Mouse (Mus musculus) CD4-positive, CD25-positive, alpha-beta regulatory T cell (primary cell): ENCODE data around the gene Rbm3. TPM values are rescaled to one million over a fixed set of nuclear protein-coding genes. Genes with fewer than 3 reads are reported as not detected.

ENCODE experiments used
- polyA plus RNA-seq: library from polyadenylated mRNA; unstranded; fragments of 100-300 nt; shearing (Covaris generic); gene quantifications from one replicate; pipeline ENCODE4 v1.2.1, GENCODE M21; 2017

Rbm3 gene
- polyA plus RNA-seq: 638 TPM

DNA sequence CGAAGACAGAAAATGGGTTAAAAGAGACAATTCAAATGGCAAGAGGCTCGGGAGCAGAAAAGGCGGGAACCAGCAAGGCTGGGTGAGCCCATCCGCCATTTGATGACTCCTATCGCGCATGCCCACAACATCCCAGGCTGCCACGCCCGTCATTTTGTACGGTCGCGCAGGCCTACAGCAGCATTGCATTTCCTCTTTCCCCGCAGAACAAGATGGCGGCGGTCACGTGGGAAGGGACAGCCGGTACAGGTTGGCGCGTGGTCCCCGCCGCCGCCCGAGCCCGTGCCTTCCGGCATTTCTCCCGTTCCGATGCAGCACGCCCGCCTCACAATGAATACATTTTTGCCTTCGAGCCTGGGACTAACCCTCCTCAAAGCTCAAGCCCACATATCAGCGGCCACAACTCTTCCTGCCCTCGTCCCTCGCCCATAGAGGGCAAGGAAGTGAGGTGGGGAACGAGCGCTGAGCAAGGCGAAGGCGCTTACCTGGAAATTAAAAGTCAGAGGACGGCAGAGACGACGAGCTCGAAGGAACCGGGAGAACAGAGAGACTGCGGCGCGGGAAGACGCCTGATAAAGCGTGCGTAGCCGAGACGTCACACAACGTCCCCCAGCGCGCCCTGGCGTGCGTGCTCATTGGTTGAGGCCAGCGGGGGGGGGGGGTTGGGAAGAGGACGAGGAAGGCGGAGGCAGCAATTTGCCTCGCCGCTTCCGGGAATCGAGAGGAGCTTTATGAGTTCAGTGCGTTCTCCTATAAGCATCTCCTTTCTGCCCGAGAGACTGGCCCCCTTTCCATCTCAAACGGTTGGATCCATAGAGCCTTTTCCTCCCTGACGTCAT is at the start of gene Rbm3:
Gene Rbm3, minus strand, starts transcription at position 728 of the 839 bp plus-strand sequence.

GRCm38 (mm10) chrX:8193419-8193723 is 47.7 kb upstream of the Rbm3 start, which contains the start of gene Ebp:
TSS of gene Ebp (minus strand) at chrX:8193512.

GRCm38 (mm10) chrX:8175504-8176385 is 30.1 kb upstream of the Rbm3 start, which contains the start of gene Tbc1d25:
TSS of gene Tbc1d25 (minus strand) at chrX:8176181.

DNA sequence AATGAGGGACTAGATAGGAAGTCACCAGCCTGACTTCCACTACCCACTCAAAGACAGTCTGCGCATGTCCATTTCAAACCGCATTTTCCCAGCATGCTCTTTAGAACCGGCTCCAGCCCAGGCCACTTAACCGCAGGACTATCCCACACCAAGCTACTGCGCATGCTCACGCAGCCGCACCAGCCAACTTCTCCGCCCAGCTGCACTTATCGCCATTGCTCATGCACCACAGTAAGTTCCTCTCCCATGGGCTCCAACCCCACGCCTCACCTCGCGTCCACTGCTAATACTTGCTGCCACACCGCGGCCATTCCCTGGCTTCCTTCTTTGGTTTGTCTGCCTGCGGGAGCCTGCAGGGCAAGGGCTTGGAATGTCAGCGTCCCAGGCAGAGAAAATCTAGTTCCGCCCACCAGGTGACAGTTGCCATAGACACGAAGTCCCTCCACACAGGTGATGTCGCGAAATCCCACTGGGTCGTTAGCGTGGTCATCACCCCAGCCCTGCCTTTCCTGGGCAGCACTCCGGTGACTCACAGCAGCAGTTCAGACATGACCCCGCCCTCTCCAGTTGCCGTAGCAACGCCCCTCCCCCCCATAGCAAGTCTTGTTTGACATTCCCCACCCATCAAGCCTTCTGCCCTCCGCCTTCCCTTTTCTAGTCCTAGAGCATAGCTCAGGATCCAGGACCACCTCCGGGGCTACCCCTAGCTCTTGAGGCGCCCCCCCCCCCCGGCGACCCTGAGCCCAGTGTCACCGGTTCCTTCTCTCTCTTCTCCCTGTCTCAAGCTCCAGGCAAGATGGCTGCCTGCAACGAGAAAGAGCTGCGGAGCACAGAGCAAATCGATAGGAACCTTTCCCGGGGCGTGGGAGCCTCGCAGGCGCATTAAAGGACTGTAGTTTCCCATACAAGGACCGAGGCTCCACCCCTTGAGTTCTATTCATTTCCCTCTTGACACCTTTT is 13.4 kb downstream of the Rbm3 start, which contains the start of gene Wdr13:
Gene Wdr13, minus strand, starts transcription at position 876 of the 960 bp plus-strand sequence.

GRCm38 (mm10) chrX:8090346-8090953 is 55.2 kb downstream of the Rbm3 start, which contains the start of gene Was:
TSS of gene Was (minus strand) at chrX:8090498.

Other genes with a start within 250 kb of the Rbm3 start
- gene Pqbp1, start 246.6 kb downstream of the Rbm3 start, polyA plus RNA-seq: 136 TPM
- 122 TPM for gene Timm17b, start 246.5 kb downstream of the Rbm3 start, polyA plus RNA-seq
- gene Gm10491, start 238.0 kb downstream of the Rbm3 start, polyA plus RNA-seq: not detected
- gene Gm10490, start 236.3 kb downstream of the Rbm3 start, polyA plus RNA-seq: not detected
- not detected for gene Pcsk1n, start 226.1 kb downstream of the Rbm3 start, polyA plus RNA-seq
- not detected for gene Eras, start 217.3 kb downstream of the Rbm3 start, polyA plus RNA-seq
- gene Hdac6, start 198.0 kb downstream of the Rbm3 start, polyA plus RNA-seq: 15.6 TPM
- gene Gata1, start 167.8 kb downstream of the Rbm3 start, polyA plus RNA-seq: 58.7 TPM
- gene Glod5, start 127.4 kb downstream of the Rbm3 start, polyA plus RNA-seq: not detected
- 28.1 TPM for gene Suv39h1, start 71.1 kb downstream of the Rbm3 start, polyA plus RNA-seq
- 97.9 TPM for gene Was, start 55.4 kb downstream of the Rbm3 start, polyA plus RNA-seq
- 21.2 TPM for gene Wdr13, start 13.0 kb downstream of the Rbm3 start, polyA plus RNA-seq
- 17.5 TPM for gene Tbc1d25, start 30.3 kb upstream of the Rbm3 start, polyA plus RNA-seq
- gene Ebp, start 47.6 kb upstream of the Rbm3 start, polyA plus RNA-seq: 125 TPM
- gene Porcn, start 60.6 kb upstream of the Rbm3 start, polyA plus RNA-seq: 0.10 TPM
- gene Ftsj1, start 106.5 kb upstream of the Rbm3 start, polyA plus RNA-seq: 23.1 TPM
- not detected for gene Slc38a5, start 125.3 kb upstream of the Rbm3 start, polyA plus RNA-seq
- not detected for gene Ssxb10, start 181.5 kb upstream of the Rbm3 start, polyA plus RNA-seq
- not detected for gene Ssxb9, start 221.1 kb upstream of the Rbm3 start, polyA plus RNA-seq